Mouse (Mus musculus) megakaryocyte, embryonic 14.5 days (primary cell): Measurements from ENCODE around the gene Cracr2b. TPM values are rescaled to one million over a fixed set of nuclear protein-coding genes. Genes with fewer than 3 reads are reported as not detected.
"Not testable (repeated sequence)": the region's sequence is repeated elsewhere in the genome, so short reads cannot be mapped to it uniquely, and the experiment has no call there.

ENCODE experiments used
- H3K27me3 ChIP-seq: replicated peaks from 2 replicates; pipeline ENCODE3; 2012; ENCODE audit warnings: inconsistent platforms
- H3K36me3 ChIP-seq: replicated peaks from 2 replicates; pipeline ENCODE3; 2012; ENCODE audit warnings: low read length, inconsistent platforms, mixed read lengths
- H3K4me1 ChIP-seq: 2 replicates; pipeline ENCODE4 v1.6.1; 2012; ENCODE audit warnings: inconsistent platforms
- H3K4me3 ChIP-seq: replicated peaks from 2 replicates; pipeline ENCODE3; 2012; ENCODE audit warnings: moderate library complexity, mild to moderate bottlenecking, inconsistent platforms
- H3K9me3 ChIP-seq: 2 replicates; pipeline ENCODE4 v1.6.1; 2012; ENCODE audit warnings: inconsistent platforms
- FLI1 ChIP-seq: IDR thresholded peaks from 2 replicates; pipeline ENCODE4 v1.6.1; 2012; ENCODE audit warnings: low read length, inconsistent platforms, mixed read lengths
- GATA1 ChIP-seq: IDR thresholded peaks from 3 replicates; pipeline ENCODE4 v1.6.1; 2012; ENCODE audit warnings: mixed read lengths, low read length, inconsistent platforms, borderline replicate concordance
- polyA plus RNA-seq: library from polyadenylated mRNA; stranded (reverse); fragments of >175 nt; gene quantifications from 2 replicates; pipeline ENCODE4 v1.2.3, GENCODE M21; 2012; ENCODE audit warnings: low replicate concordance; ENCODE audit not compliant: insufficient read depth

Gene Cracr2b
- polyA plus RNA-seq, 1 experiment: 29.4 TPM

DNA sequence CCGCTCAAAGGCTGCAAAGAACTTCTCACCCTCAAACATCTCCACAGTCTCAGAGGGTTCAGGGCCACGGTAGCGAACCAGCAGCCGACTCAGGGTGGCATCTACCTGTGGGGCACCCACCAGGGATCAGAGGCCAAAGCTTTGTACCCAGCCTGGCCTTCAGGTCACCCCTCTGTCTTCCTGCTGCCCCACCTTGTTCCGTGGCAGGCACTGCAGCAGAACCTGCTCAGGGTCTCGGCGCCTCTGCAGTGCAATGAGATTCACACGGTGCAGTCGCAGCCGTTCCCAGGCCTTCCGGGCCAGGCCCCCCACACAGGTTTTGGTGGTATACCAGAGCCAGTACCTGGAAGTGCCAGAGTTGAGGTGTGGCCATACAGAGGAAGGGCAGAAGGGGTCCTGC lies 21.1 kb upstream of the Cracr2b start:
- no peaks in the 10 kb centered on the region for H3K27me3 ChIP-seq
- H3K9me3 ChIP-seq: no peaks in the 10 kb centered on the region
- TF ChIP-seq FLI1 (no peak), GATA1 (no peak)
- peaks cover 53% of the 10 kb centered on the region for H3K36me3 ChIP-seq
- no peak overlapping the region for H3K4me3 ChIP-seq
- H3K4me1 ChIP-seq: peaks cover 86% of the 10 kb centered on the region

DNA sequence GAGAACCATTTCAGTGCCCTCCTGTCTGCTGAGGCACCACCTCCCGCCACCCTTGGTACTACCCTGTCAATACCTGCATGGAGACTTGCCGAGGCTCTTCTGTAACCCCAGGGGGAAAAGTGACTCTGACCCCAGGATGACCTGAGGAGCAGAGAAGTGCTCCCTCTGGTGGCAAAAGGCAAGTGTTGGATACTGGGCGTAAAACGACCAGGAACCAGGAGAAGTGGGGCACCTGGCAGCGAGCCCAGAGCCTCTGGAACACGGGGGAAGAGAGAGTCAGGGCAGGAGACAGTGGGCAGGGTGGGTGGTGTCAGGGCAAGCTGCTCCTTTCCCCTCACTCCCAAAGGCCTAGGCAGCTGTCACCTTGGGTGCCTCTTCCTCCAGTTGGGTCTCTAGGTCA lies 20.3 kb upstream of the Cracr2b start:
- Histone ChIP-seq H3K36me3 (peaks cover 53% of the 10 kb centered on the region), H3K4me1 (peaks cover 81% of the 10 kb centered on the region)
- TF ChIP-seq FLI1 (no peak), GATA1 (no peak)

DNA sequence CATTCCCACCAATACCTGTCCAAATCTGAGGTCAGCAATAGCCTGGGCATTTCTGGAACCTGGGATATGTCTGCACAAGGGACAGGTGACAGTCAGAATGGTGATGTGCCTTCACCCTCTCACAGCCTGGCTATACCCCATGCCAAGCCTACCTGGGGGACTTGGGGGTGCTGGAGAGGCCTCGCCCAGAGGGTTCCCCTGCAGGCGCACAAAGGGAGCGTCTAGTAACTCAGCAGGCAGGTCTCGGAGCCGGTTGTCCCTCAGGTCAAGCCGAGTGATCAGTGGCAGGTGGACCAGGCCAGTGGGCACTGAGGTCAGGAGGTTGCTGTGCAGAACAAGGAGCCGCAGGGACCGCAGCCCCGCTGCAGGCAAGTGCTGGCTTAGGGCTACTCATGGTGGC lies 19.4 kb upstream of the Cracr2b start:
- Histone ChIP-seq H3K4me3 (peak overlapping the region; percentile 95), H3K4me1 (peaks cover 77% of the 10 kb centered on the region), H3K9me3 (no peaks in the 10 kb centered on the region), H3K27me3 (no peaks in the 10 kb centered on the region), H3K36me3 (peaks cover 53% of the 10 kb centered on the region)
- TF ChIP-seq GATA1 (no peak), FLI1 (no peak)

More for the DNA sequence above, 20.3 kb upstream of the Cracr2b start:
- Histone ChIP-seq H3K4me3 (peak overlapping the region; percentile 95), H3K9me3 (no peaks in the 10 kb centered on the region), H3K27me3 (no peaks in the 10 kb centered on the region)

DNA sequence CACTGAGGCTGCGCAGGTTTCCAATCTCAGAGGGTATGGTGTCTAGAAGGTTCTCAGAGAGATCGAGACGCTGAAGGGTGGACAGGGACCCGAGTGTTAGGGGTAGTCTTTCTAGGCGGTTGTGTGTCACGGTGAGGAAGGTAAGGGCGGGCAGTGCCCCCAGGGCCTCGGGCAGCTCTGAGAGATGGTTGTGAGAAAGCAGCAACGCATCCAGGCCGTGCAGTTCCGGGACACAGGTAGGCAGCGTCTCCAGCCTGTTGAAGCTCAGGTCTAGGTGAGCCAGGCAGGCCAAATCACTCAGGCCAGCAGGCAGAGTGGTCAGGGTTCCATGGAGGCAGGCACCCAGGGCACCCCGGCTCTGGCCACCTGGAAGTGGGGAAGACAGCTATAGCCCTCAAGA lies 18.7 kb upstream of the Cracr2b start:
- Histone ChIP-seq H3K4me1 (peaks cover 74% of the 10 kb centered on the region), H3K4me3 (peak overlapping the region; percentile 95), H3K36me3 (peaks cover 53% of the 10 kb centered on the region), H3K27me3 (no peaks in the 10 kb centered on the region), H3K9me3 (no peaks in the 10 kb centered on the region)
- TF ChIP-seq GATA1 (no peak), FLI1 (no peak)

DNA sequence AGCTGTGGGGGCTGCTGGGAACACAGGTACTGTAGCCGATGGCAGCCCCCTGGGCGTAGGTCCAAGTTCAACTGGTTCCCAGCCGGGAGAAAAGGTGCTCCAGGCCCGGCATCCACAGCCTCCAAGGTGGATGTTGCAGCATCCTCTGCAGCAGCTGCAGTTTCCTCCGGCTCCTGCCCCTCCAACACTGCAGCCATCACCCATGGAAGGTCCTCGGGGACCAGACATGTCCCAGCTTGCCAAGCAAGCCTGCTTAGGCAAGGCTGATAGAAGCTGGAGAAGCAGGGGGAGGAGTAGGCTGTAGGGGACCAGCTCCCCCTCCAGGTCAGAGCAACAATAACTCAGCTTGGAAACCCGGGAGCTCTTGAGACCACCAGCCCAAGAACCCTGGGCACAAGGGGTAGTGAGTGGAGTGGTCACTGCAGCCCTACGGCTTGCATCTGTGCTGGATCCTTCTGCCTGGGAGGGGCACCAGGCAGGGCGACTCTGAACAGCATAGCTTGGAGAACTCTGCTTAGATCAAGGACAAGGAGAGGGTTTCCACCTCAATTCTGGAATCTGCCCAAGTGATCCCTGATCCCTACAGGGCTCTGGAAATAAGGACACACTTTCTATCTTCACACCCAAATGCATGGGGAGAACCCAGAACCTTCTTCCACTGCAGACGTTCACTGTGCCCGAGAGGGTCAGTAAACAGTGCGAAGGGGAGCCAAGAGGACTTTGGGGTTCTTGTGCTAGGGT lies 17.6 kb upstream of the Cracr2b start:
- Histone ChIP-seq H3K9me3 (no peaks in the 10 kb centered on the region), H3K27me3 (no peaks in the 10 kb centered on the region), H3K4me1 (peaks cover 66% of the 10 kb centered on the region), H3K36me3 (peaks cover 46% of the 10 kb centered on the region), H3K4me3 (peak overlapping the region; percentile 95)
- TF ChIP-seq GATA1: no peak
- TF ChIP-seq FLI1: no peak

DNA sequence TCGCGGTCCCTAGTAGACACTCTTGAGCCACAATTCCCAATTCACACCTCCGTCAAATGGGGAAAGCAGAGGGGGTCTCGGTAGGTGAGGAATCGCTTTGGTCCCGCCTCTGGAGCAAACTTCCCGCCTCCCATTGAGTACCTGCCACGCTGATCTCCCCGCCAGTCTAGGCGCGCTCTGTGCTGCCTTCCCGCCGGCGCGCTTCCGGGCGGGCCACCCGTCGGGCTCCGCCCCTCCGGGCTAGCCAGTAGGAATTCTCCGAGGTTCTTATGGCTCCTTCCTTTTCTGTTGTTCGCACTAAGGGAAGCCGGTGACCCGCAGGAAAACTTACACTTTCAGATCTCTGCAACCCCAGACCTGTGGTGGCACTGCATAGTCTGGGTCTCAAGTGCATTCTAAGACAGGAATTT lies 17.1 kb upstream of the Cracr2b start, which contains the start of gene Pidd1:
Pidd1 (minus strand) TSS at position 198 of the 410 bp plus-strand sequence.
- TF ChIP-seq FLI1: no peak; the same call in 1 of the 2 replicates
- no peak for TF ChIP-seq GATA1
- no peaks in the 10 kb centered on the region for H3K9me3 ChIP-seq
- peaks cover 46% of the 10 kb centered on the region for H3K36me3 ChIP-seq
- H3K27me3 ChIP-seq: no peaks in the 10 kb centered on the region
- H3K4me1 ChIP-seq: peaks cover 68% of the 10 kb centered on the region
- peak within 1 kb of the TSS; percentile 95 for H3K4me3 ChIP-seq

DNA sequence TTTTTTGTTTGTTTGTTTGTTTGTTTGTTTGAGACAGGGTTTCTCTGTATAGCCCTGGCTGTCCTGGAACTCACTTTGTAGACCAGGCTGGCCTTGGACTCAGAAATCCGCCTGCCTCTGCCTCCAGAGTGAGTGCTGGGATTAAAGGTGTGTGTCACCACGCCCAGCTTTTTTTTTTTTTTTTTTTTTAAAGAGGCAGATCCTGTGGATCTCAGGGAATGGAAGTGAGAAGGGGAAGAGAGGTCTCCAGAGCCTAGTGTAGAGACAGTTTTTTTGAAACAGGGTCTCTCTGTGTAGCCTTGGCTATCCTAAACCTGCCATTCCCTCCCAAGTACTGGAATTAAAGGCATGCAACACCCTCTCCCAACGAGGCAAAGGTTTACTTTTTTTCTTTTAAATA lies 14.5 kb upstream of the Cracr2b start:
- Histone ChIP-seq H3K36me3 (peaks cover 42% of the 10 kb centered on the region), H3K4me1 (peaks cover 68% of the 10 kb centered on the region), H3K4me3 (peak overlapping the region; percentile 99)
- H3K27me3 ChIP-seq, H3K9me3 ChIP-seq: not testable (repeated sequence)

DNA sequence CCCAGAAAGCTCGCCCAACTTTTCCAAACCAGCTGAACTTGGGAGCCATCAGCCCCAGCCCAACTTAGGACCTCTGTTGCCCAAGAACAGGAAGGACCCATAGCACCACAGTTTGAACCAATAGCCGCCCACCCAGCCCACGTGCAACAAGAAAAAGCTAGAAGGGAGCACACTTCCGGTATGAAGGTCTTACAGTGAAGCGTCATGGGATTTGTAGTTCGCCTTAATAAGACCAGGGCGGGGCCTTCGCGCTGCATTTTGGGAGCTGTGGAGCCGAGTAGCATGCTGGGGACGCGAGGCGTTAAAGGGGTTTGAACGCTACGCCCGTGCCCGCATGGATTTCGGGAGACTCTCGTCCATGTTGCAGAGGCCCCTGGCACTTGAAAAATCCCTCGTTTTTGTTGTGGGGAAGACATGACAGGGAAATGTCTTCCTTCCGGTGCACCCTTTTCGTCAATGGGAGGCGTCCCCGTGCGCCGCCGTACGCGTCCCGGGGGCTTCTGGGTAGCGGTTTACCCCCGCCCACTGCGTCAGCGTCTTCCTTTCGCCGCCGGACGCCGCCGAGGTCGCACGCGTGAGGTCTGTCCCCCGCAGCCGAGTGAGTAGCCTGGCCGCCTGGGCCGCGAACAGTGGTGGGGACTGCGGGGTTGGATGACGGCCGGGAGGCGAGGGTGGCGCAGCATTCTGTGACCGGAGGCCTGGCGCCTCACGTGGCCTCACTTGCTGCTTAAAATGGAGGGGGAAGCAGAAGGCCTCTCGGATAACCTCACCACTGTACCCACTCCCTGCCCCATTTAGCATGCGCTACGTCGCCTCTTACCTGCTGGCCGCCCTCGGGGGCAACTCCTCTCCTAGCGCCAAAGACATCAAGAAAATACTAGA lies 13.5 kb upstream of the Cracr2b start, which contains the start of gene Rplp2:
Rplp2 (plus strand) TSS at position 261 of the 882 bp plus-strand sequence.
- peaks cover 42% of the 10 kb centered on the region for H3K36me3 ChIP-seq
- peaks cover 68% of the 10 kb centered on the region for H3K4me1 ChIP-seq

DNA sequence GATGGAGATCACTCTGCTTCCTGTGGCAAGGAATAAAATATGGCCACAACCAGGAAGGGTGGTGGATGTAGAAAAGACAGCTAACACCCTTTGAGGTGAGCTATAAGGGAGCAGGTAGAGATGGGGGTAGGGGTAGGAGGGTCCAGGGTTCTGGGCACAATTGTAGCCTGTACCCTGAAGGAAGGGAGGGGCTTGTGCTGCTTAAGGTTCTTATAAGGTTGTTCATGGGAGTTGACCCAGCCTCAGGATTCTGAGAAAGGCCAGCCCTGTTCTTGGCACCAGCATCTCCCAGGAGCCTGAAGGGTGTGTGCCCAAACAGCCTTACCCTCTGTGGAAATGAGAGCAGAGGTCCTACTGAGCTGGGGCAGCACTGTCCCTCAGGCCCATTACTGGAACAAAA lies 9.0 kb upstream of the Cracr2b start:
- Histone ChIP-seq H3K4me1 (peaks cover 66% of the 10 kb centered on the region), H3K36me3 (peaks cover 43% of the 10 kb centered on the region), H3K4me3 (no peak overlapping the region), H3K9me3 (no peaks in the 10 kb centered on the region), H3K27me3 (no peaks in the 10 kb centered on the region)
- TF ChIP-seq FLI1: no peak
- no peak for TF ChIP-seq GATA1

More for the DNA sequence above, 13.5 kb upstream of the Cracr2b start, which contains the start of gene Rplp2:
- Histone ChIP-seq H3K9me3 (no peaks in the 10 kb centered on the region), H3K4me3 (peak within 1 kb of the TSS; percentile 99), H3K27me3 (no peaks in the 10 kb centered on the region)
- TF ChIP-seq GATA1 (no peak), FLI1 (no peak; the same call in 1 of the 2 replicates)

DNA sequence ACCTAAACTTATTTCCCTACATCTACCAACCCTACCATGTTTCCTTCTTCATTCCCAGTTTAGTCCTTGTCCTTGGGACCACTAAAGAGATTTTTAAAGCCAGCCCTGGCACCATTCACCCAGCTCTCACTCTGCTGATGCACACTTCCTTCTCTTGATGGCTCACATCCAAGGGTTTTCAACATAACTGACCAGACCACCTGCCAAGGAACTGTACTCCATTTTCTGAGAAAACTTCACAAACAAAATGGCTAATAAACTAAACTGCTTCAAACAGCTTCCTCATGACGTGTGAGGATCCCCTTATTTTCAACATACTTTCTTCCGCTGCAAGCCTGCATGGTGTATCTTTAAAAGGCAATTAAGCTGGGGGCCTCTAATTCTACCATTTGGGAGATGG lies 7.3 kb upstream of the Cracr2b start:
- H3K27me3 ChIP-seq: no peaks in the 10 kb centered on the region
- peaks cover 78% of the 10 kb centered on the region for H3K4me1 ChIP-seq
- TF ChIP-seq FLI1: no peak
- TF ChIP-seq GATA1: no peak
- H3K36me3 ChIP-seq: peaks cover 56% of the 10 kb centered on the region
- no peak overlapping the region for H3K4me3 ChIP-seq
- H3K9me3 ChIP-seq: no peaks in the 10 kb centered on the region
